Mouse (Mus musculus) heart, adult 8-10 months (tissue): ENCODE data around the gene AI467606. TPM values are rescaled to one million over a fixed set of nuclear protein-coding genes. Genes with fewer than 3 reads are reported as not detected.
A peak's percentile ranks its signal among the peaks of the same experiment; 100 is the strongest.
"Not testable (repeated sequence)": the region's sequence is repeated elsewhere in the genome, so short reads cannot be mapped to it uniquely, and the experiment has no call there.

Source experiments
- DNase-seq: peaks from one replicate; pipeline ENCODE4 v3.0.0; 2022; ENCODE audit warnings: low spot score
- total RNA-seq, 4 experiments: library from RNA; stranded (reverse); gene quantifications; 2 replicates each; pipeline ENCODE4 v1.2.4; 2022

AI467606 gene
- total RNA-seq: 1 to 10 TPM; 1.2 to 2.9 (median 1.3) TPM

DNA sequence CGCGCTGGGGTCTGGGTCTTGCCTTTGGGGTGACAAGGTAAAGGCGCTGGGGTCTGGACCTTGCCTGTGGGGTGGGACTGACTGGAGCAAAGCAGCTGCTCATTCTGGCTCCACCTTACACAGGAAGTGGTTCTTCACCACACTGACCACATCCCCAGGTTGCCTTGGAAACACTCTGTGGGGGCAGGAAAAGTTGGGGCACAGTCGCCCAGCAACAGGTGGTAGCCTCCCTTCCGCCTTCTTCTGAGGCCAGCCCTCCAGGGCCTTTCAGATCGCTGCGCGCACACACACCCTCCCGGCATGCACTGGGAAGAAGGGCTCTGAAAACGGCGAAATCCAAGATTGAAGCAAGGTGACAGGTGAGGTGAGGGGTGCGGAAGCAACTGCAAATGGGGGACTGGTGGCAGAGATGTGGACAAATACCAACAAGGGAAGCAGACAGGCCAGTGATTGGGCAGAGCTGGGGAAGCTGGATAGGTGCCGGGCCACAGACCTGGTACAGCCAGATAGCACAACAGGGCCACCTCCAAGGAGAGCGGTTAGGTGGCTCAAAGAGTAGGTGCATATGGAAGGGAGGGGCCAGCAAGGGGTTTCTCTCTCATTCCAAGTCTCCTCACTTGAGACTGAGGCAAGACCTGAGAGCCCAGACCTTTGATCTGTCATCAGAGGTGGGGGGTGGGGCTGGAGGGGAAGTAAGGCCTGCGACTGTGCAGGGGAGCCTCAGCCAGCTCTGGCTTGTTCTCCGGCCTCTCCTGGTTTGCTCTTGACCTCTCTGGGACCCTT, at the start of gene AI467606:
Gene AI467606, plus strand, starts transcription at position 246 of the 783 bp plus-strand sequence.
- peak; percentile 69 for DNase-seq

DNA sequence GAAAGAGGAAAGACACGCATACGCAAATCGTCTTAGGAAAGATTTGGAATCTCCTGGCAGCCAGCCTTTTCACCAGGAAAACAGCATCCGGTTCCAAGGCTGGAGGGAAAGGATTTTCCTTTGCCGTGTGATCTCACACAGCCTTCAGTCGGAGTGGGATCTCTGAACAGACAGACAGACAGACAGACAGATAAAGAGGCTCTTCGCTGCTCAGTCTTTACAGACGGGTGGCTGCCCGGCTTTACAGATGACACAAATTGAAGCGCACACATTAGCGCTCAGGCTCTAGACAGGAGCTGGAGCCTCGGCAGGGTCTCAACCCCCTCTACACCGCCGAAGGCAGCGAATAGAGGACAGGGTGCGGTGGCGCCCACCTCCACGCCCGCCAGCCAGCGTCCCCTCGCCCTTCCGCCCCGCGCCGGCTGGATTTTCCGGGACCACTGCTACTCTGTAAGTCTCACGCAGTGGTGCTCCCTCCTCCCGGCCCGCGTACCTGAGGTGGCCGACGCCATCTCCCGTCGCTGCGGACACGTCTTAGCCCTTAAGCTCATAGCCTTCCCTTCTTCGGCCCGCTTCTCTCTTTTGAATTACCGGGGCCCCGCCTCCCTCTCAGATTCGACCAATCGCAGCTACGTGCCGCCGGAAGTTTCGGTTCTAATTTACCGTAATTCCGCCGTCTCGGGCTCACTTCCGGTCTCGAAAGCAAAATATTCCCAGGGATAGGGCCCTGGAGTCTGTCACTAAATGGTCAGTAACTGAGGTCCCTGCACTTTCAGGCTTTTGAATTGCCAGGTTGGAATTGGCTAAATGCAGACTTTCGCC, 49.1 kb upstream of the AI467606 start, which contains the start of gene Kif22:
Gene Kif22, minus strand, starts transcription at position 621 of the 822 bp plus-strand sequence.
- peak; percentile 93 for DNase-seq

DNA sequence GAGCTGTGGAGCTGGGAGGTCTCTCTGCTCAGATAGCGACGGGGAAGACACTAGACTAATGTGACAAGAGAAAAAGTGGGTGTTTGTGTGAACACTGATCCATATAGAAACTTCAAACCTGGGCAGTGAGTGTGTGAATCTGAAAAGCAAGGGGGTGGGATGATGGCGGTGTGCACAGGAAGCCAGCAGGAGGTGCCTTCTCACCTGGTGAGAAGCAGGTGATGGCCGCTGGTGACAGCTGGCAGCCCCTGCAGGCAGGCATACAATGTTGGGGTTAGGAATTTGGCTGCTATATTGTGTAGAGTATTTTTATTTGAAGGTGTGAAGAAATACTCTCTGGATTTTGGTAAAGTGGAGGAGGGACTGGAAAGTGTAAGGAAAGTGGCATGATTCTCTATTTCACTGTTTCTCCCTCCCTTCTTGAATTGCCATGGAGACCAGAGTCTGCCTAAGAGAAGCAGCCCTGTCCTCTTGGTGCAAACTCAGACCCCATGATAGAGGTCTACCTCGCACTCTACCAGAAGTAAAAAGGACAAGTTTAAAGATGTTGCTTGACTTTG, 36.1 kb upstream of the AI467606 start:
- no peak for DNase-seq

DNA sequence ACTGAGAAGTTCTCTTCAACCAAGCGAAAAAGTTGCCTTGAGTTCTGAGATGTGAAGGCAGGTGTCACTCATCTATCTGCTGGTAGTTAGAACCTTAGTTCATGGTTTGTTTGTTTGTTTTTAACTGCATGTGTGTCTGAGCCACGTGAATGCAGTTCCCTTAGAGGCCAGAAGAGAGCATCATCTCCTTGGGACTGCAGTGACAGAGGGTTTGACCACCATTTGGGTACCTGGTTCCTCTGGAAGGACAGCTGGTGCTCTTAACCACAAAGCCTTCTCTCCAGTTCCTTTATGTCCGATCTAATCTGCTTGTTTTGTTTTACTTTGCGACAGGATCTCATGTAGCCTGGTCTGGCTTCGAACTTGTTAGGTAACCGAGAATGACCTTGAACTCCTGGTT, 25.6 kb upstream of the AI467606 start:
- no peak for DNase-seq

DNA sequence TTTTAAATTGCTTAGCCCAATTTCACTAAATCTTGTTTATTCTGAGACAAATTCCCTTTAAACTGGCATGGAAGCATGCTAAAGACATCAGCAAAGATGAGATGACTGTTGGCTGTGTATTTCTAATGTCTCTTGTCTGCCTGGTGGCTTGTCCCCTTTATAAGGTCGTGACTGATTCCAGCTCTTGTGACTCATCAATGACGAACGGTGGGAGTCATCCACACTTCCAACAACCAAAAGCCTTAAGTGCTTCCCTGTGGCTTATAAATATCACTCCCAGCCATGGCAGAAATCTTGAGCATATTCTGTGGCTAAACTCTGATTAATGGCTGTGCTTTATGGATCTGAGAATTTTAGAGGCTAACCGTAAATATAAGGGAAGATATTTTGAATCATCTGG, 24.8 kb upstream of the AI467606 start:
- DNase-seq: no peak

DNA sequence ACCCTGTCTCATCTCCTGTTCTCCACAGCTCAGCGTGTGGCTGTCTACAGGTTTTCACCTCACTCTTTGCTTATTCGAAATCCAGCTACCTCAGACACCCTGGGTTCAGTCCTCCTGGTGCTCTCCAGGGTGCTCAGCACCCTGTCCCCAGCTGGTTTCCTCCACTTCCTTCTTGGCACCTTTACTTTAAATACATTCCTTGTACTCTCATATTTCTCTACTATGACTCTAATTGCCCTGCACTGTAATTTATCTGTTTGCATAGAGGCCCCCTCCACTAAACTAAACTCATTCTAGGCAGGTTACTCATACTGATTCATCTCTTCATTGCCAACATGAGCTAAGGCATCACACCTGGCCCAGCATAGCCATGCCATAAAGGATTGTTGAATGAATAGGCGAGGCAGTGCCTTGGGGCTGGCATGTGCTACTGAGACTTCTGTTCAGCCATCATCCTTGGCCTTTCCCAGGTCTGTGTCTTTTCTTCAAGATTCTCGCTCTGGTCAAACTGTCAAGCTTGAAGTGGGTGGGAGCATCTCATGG, 20.2 kb upstream of the AI467606 start:
- no peak for DNase-seq

DNA sequence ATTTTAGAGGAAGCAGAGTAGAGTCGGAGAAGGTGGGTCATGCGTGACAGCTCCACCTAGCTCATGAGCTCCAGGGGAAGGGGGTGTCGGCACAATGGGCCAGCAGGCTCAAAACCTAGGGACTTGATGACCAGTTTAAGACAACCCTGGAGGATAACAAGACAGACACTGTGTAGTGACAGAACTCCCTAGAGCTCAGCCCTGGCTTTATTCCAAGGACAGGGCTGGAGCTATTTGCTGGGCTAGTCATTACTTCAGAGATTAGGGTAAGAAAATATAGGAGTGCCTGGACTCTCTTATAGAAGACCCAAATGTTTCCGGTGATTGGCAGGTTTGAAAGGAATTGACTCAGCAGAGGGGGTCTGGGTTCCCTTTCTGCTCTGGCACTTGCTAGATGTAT, 17.9 kb upstream of the AI467606 start:
- no peak for DNase-seq

DNA sequence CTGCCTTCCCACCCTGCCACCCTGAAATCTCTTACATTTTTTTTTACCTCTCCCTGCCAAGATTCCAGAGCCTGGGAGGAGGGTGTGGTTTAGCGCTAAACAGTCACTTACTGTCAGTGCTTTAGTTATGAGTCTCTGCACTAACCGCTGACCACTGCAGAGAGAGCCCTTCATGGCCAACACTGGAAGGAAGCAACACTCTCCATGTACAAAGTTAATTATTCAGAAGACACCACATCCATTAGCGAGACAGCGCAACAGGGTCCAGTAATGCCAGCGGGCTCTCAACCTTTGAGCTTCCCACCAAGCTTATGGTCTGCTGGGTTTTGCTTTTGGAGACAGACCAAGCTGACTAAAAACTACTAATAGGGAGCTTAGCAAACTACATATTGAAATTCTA, 15.0 kb upstream of the AI467606 start:
- DNase-seq: no peak

DNA sequence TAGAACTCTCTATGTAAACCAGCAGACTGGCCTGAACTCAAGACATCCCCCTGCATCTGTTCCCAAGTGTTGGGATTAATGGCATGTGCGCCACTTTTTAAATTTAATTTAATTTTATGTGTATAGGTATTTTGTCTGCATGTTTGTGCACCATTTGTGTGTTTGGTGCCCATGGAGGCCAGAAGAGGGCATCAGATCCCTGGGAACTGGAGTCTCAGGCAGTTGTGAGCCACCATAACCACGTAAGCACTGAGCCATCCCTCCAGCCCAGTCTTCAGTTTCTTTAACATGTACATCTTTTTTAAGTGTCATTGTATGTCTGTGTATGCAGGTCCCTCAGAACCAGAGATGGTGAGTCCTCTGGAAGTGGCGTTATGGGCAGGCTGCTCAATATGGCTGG, 13.5 kb upstream of the AI467606 start:
- DNase-seq: no peak

DNA sequence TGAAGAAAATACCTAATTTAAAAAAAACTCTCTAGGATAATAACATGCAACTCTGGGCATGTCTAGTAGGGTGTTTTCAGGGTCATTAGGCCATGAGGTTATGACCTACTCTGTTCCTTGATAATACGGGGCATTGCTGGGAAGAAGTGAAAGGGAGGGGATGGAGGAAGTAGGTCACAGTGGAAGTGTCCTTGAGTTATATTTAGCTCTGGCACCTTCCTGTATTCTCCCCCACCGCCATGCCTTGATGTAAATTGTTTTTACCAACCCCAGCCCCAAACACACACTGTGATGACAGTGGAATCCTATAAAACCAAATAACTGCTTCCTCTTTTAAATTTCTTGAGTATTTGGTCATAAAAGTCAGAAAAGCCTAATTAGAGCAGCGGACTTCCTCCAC, 11.1 kb upstream of the AI467606 start:
- DNase-seq: no peak

DNA sequence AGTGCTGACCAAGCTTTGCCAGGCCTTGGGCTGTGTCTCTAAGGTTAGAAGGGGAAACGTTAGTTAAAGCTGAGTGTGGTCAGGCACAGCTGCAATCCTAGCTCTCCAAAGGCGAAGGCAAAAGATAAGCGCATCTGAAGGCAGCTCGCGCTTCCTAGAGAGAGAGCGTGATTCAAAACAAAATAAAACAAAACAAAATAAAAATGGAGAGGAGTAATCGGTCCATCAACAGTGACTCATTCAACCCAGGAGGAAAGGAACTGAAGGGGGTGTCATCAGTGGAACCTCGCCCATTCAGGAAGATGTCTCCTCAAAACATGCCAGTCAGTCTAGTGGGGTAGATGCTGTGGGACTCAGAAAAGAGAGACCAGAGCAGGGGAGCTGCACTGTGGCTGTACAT, 8.9 kb upstream of the AI467606 start:
- DNase-seq: no peak

DNA sequence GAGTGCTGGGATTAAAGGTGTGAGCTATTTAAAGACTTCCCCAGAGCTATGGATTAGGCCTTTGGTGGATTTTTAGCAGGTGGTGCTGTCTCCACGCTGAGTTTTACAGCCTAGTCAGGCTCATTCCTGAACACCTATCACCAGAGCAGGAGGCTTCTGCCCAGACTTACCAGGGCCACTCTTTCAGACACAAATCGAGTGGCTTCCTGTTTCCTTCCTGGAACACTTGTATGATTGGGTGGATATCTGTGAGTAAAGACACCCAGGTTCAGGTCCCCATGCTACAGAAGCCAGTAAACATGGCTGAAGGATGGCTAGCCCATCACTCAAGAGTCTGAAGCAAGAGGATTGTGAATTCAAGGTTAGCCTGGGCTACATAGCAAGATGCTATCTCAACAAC, 8.2 kb upstream of the AI467606 start:
- DNase-seq: no peak

DNA sequence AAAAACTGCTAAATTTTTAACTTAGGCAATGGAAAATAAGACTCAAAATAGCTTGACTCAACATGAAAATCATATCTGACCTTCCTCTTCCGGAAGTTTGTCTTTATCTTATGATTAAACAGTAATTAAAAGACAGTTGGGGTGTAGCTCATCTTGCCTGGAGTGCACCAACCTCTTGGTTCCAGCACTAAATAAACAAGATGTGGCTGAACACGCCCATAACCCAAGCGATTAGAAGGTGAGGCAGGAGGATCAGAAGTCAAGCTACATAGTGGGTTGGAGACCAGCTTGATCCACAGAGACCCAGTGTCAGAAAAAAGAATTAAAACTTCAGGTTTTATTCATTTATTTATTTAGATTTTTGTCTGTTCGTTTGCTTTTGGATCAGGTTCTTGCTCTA, 7.5 kb upstream of the AI467606 start:
- DNase-seq: no peak

DNA sequence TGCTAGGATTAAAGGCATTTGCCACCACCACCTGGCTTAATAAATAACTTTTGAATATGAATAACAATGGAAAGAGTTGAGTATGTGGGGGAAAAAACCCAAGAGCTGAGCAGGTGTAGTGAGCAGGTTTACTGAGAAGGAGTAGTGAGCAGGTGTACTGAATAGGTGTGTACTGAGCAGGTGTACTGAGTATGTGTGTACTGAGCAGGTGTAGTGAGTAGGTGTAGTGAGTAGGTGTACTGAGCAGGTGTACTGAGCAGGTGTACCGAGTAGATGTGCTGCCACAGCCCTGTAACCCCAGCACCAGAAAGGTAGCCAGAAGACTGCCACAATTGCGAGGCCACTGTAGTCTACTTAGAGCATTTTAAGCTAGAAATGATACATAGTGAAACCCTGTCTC, 6.4 kb upstream of the AI467606 start:
- no peak for DNase-seq

DNA sequence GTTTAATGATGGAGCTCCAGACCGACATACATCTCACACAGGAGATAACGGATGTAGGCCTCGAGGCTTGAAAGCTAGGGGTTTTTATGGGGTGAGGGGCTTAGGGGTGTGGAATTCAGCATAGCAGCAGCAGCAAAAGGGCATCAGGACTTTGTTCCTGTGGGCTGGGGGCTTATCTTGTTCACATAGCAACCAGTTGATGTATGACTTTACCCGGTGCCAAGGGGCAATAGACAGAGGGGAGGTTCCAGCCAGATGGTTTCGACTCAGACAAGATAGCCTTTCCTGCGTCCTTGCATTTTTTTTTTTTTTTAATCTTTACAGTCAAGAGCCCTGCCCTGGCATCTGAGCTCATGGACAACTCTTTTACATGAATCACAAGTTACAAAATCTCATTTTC, 5.4 kb upstream of the AI467606 start:
- not testable (repeated sequence) for DNase-seq

DNA sequence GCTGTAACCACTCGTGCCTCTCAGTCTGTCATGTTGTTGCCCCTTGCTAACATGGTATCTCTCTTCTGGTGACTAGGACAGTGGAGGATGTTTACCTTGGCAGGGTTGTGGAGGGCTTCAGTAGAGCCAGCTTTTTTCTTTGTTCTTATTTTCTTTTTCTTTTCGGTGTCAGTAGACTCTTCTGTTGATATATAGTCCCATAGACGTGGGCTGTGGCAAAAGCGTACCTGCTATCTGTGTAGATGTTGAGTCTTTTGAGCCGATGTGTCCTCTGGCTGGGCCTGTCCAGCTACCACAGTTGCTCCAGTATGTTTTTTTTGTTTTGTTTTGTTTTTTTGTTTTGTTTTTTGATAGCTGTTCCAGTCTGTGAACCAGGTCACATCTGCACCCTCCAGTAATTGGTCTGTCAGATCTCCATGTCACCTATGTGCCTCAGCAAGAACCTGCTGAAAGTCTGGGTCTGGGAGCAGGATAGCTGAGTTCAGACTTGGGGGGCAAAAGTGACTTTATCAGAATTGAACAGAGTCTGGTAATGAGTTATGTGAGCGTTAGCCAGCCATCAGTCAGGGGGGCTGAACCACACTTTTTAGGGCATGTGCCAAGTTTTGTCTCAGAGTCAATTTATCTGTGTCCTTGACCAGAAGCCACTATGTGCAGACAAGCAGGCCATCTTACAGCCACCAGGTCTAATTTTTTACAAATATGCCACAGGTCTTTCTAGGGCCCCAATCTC, 3.7 kb upstream of the AI467606 start, which contains the start of gene Zg16:
Gene Zg16, minus strand, starts transcription at position 51 of the 733 bp plus-strand sequence.
- not testable (repeated sequence) for DNase-seq

DNA sequence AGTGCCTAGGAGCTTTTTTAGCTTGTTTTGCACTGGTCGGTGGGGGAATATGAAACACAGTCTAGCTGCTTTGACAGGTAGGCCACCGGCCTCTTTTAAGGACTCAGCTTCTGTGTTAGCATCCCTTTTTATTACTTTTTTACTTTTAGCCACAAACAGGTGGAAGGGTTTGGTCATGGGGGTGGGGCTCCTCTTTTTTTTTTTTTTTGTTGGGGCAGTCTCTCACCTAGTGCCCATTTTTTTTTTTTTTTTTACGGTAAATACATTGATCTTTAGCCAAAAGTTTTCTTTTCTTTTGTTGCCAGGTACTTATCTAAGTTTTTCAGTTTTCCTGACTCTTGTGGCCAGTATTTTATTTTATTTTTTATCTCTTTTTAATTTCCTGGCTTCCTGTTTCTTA, 3.1 kb upstream of the AI467606 start:
- no peak for DNase-seq

DNA sequence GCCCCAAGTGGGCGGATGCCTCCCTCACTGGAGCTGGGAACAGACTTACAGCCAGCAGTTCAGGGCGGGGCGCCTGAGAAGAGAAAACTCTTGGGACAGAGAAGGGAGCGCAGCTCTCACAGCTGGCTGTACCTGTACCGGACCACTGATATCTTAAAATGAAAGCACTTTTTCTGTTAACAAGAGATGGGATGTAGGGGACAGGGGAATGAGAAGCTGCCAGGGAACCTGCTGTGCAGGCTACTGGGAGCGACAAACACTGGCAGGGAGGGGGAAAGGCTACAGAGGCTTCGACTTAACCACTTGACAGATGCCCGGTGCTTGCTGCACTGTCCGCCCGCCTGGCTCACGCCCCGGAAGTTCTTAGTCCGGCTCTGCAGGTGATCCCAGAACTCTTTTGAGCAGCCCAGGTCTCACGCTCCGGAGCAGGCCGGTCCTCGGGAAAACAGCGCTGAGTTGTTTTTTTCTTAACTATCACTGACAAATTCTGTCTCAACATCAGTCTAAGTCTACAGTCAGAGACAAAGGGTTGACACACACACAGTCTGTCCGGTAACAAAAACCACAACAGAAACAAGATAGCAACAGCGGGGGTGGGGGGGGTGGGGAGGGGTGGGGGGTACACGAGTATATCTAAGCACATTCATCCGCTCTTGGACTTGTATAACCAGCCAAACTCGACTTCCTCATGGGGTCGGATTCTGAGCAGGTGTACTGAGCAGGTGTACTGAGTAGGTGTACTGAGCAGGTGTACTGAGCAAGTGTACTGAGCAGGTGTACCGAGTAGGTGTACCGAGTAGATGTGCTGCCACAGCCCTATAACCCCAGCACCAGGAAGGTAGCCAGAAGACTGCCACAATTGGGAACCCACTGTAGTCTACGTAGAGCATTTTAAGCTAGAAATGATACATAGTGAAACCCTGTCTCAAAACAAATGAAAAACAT, 2.0 kb upstream of the AI467606 start:
- no peak for DNase-seq

DNA sequence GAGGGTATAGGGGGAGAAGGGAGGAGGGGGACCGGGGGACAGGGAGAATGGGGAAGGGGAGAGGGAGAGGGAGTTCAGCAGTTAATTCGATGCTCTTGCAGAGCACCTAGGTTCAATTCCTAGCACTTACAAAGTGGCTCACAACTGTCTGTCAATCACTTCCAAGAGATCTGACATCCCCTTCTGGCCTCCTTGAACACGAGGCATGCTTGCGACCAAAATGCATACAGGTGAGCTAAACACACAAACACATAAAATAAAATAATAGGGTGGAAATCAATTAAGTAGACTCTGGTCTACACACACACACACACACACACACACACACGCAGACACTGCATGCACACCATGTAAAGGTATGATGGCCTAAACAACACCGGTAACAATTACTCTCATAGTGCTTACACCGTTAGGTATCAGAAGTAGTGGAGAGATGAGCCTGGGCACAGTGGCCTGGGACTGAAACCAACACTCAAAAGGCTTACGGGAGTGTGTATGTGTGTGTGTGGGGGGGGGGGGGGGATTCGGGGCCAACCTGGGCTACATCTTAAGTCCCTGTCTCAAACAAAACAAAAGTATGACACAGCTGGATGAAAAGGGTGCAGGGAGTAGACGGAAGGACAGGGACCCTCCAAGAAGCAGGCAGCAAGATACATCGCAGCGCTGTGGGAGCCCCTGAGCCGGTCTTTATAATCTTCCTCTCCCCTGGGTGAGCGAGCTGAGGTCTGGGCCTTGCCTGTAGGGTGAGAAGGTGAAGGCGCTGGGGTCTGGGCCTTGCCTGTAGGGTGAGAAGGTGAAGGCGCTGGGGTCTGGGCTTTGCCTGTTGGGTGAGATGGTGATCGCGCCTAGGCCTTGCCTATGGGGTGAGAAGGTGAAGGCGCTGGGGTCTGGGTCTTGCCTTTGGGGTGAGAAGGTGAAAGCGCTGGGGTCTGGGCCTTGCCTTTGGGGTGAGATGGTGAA, 725 bp upstream of the AI467606 start:
- no peak for DNase-seq
